8 mouse cellular contexts compared by ENCODE assay signal in genomic region chr15:78624431-78624950, GRCm38 (mm10). TPM values are rescaled to one million over a fixed set of nuclear protein-coding genes. Genes with fewer than 3 reads are reported as not detected.
DNase-seq lines count a peak whose midpoint lies in the region; ATAC-seq and TF ChIP-seq lines count a peak whose summit lies in the region.

No protein-coding gene starts in this region.

- no peaks in the 10 kb centered on the region for H3K36me3 ChIP-seq in heart, postnatal 0 days (replicated peaks; ENCODE audit: control insufficient read depth, insufficient read depth, low read length)
- no peaks in the 10 kb centered on the region for H3K36me3 ChIP-seq in thymus, adult 2 months (ENCODE audit: control insufficient read depth, insufficient read depth, low read length)

- 28% methylated on average over 13 of the region's 13 CpGs for WGBS in heart, postnatal 0 days
- WGBS in thymus, adult 2 months, result 48% methylated on average over 13 of the region's 13 CpGs

- no peaks in the 10 kb centered on the region for H3K4me1 ChIP-seq in heart, postnatal 0 days (ENCODE audit: control insufficient read depth, insufficient read depth)
- peaks cover 7% of the 10 kb centered on the region for H3K4me1 ChIP-seq in thymus, adult 2 months (replicated peaks; ENCODE audit: control insufficient read depth, insufficient read depth, low read length)

- no peak overlapping the region for H3K4me3 ChIP-seq in heart, postnatal 0 days (ENCODE audit: low read depth, low read length)
- H3K4me3 ChIP-seq in thymus, adult 2 months (ENCODE audit: control insufficient read depth, insufficient read depth, low read length), result no peak overlapping the region

- H3K9me3 ChIP-seq in heart, postnatal 0 days (replicated peaks; ENCODE audit: control insufficient read depth, low read length), result no peaks in the 10 kb centered on the region

- no peak for TF ChIP-seq CTCF in heart, postnatal 0 days (IDR thresholded peaks at IDR 0.05; ENCODE audit: low read depth)
- TF ChIP-seq CTCF in thymus, adult 2 months (IDR thresholded peaks at IDR 0.05; ENCODE audit: borderline replicate concordance, control insufficient read depth, extremely low read depth, insufficient read depth, low read length, poor library complexity), result no peak

- DNase-seq in urinary bladder, adult 18-20 months (ENCODE audit: low spot score in 2 of 2), result peak; percentile 23 to 60
- DNase-seq in urinary bladder, postnatal 10 days (ENCODE audit: low spot score), result no peak
- DNase-seq in fibroblast of lung, adult 2 months (ENCODE audit: low read depth), result peak; percentile 96
- DNase-seq in heart, postnatal 0 days (ENCODE audit: low spot score), result peak; percentile 72
- DNase-seq in kidney, postnatal 14 days, result peak; percentile 88
- DNase-seq in lung, postnatal 4 days, result peak; percentile 85 to 91
- DNase-seq in testis, postnatal 14 days (ENCODE audit: low spot score), result peak; percentile 67
- no peak for DNase-seq in thymus, adult 2 months

- peaks cover 27% of the 10 kb centered on the region for H3K27me3 ChIP-seq in heart, postnatal 0 days (ENCODE audit: control insufficient read depth, insufficient read depth, low read length)
- no peaks in the 10 kb centered on the region for H3K27me3 ChIP-seq in thymus, adult 2 months (ENCODE audit: control insufficient read depth, insufficient read depth, low read length)

- no peak for TF ChIP-seq EP300 in heart, postnatal 0 days (IDR thresholded peaks at IDR 0.05; ENCODE audit: low read depth)

- H3K9ac ChIP-seq in heart, postnatal 0 days (replicated peaks; ENCODE audit: low read depth, low read length), result no peak overlapping the region

- peak; percentile 81 for ATAC-seq in heart, postnatal 0 days (ENCODE audit: insufficient read depth, low read depth)

- TF ChIP-seq POLR2A in thymus, adult 2 months (IDR thresholded peaks at IDR 0.05; ENCODE audit: control insufficient read depth, extremely low read depth, insufficient read depth, low read length, poor library complexity), result no peak

- no peak overlapping the region for H3K27ac ChIP-seq in heart, postnatal 0 days (ENCODE audit: low read depth)
- H3K27ac ChIP-seq in thymus, adult 2 months (ENCODE audit: control insufficient read depth, insufficient read depth, low read length), result no peak overlapping the region

- no peak overlapping the region for H3K4me2 ChIP-seq in heart, postnatal 0 days (ENCODE audit: low read depth, low read length)

RNA-seq across cellular contexts. Expression of gene Cyth4, which starts 27.6 kb away (rescaled TPM):
- total RNA-seq in heart, postnatal 0 days (2014; rRNA removed; ENCODE audit: low replicate concordance), result 4.3 and 6.0 TPM in 2 replicates
- 2.8 and 3.1 TPM in 2 replicates for polyA plus RNA-seq in heart, postnatal 0 days (2015; fragmentation: Nextera tagmentation; extraction: Ambion mirVana)
- 81.1 and 83.6 TPM in 2 replicates for polyA plus RNA-seq in thymus, adult 2 months (2012; rRNA removed)

RNA-seq across cellular contexts. Expression of gene Rac2, which starts 51.9 kb away (rescaled TPM):
- total RNA-seq in heart, postnatal 0 days (2014; rRNA removed; ENCODE audit: low replicate concordance), result 3.1 and 6.5 TPM in 2 replicates
- 4.0 and 5.6 TPM in 2 replicates for polyA plus RNA-seq in heart, postnatal 0 days (2015; fragmentation: Nextera tagmentation; extraction: Ambion mirVana)
- polyA plus RNA-seq in thymus, adult 2 months (2012; rRNA removed), result 1,833 and 1,914 TPM in 2 replicates

Comparison
In these comparisons a context has a peak if more than half of its experiments do, and no peak if none do; other contexts are left out.
1. DNase-seq: peak in urinary bladder, adult 18-20 months (2 of 2), fibroblast of lung, adult 2 months (single experiment), heart, postnatal 0 days (single experiment), kidney, postnatal 14 days (single experiment), lung, postnatal 4 days (2 of 2) and testis, postnatal 14 days (single experiment); none in urinary bladder, postnatal 10 days (single experiment) and thymus, adult 2 months (single experiment).
2. RNA of gene Cyth4, which starts 27.6 kb away (polyA plus RNA-seq): 81.1 to 83.6 TPM in thymus, adult 2 months; 2.8 to 3.1 TPM in heart, postnatal 0 days; every median in the first group is over 10 times any median in the second.
3. RNA of gene Rac2, which starts 51.9 kb away (polyA plus RNA-seq): 1,833 to 1,914 TPM in thymus, adult 2 months; 4.0 to 5.6 TPM in heart, postnatal 0 days; every median in the first group is over 100 times any median in the second.